In genomic region chr3:55780120-55781070, GRCm38 (mm10) we compare ENCODE assay signal across 8 mouse cellular contexts. TPM values are rescaled to one million over a fixed set of nuclear protein-coding genes. Genes with fewer than 3 reads are reported as not detected.
A peak's percentile ranks its signal among the peaks of the same experiment; 100 is the strongest.
DNase-seq lines count a peak whose midpoint lies in the region; ATAC-seq and TF ChIP-seq lines count a peak whose summit lies in the region.

No protein-coding gene starts in this region.

- no peaks in the 10 kb centered on the region for H3K36me3 ChIP-seq in forebrain, embryonic 16.5 days (ENCODE audit: control insufficient read depth, insufficient read depth)
- no peaks in the 10 kb centered on the region for H3K36me3 ChIP-seq in intestine, embryonic 14.5 days (ENCODE audit: control insufficient read depth, insufficient read depth, low read length)

- peak overlapping the region; percentile 64 for H3K27ac ChIP-seq in left cerebral cortex, adult 2 months
- H3K27ac ChIP-seq in forebrain, embryonic 16.5 days (ENCODE audit: low read length) = no peak overlapping the region
- H3K27ac ChIP-seq in intestine, embryonic 14.5 days (ENCODE audit: low read depth) = peak overlapping the region; percentile 25; the same call in 1 of the 2 replicates

- 7% methylated on average over 53 of the region's 53 CpGs for WGBS in forebrain, embryonic 16.5 days
- WGBS in intestine, embryonic 14.5 days = 6% methylated on average over 53 of the region's 53 CpGs

- H3K4me1 ChIP-seq in forebrain, embryonic 16.5 days (replicated peaks; ENCODE audit: control insufficient read depth, insufficient read depth, low read length) = peaks cover 28% of the 10 kb centered on the region
- peaks cover 10% of the 10 kb centered on the region; the same call in 1 of the 2 replicates for H3K4me1 ChIP-seq in intestine, embryonic 14.5 days (replicated peaks; ENCODE audit: control insufficient read depth, insufficient read depth, low read length)

- peak overlapping the region; percentile 25; the same call in 1 of the 2 replicates for H3K9ac ChIP-seq in forebrain, embryonic 16.5 days (replicated peaks; ENCODE audit: low read depth, low read length)
- no peak overlapping the region for H3K9ac ChIP-seq in intestine, embryonic 14.5 days (ENCODE audit: low read length)

- H3K27me3 ChIP-seq in forebrain, embryonic 16.5 days (replicated peaks; ENCODE audit: control insufficient read depth, insufficient read depth, low read length) = peaks cover 40% of the 10 kb centered on the region
- H3K27me3 ChIP-seq in intestine, embryonic 14.5 days (replicated peaks; ENCODE audit: control insufficient read depth, insufficient read depth, low read length) = peaks cover 69% of the 10 kb centered on the region

- ATAC-seq in forebrain, embryonic 16.5 days = peak; percentile 58
- ATAC-seq in intestine, embryonic 14.5 days (replicated peaks; ENCODE audit: low FRiP score, low TSS enrichment, low read depth) = no peak; the same call in none of the 2 replicates

- intact Hi-C loops in left cerebral cortex, adult 2 months (cut with DNase I) = loop anchor here (10.0 kb wide), 1 partner anchor 206 kb away; no protein-coding TSS in a partner anchor

- no peaks in the 10 kb centered on the region for H3K9me3 ChIP-seq in forebrain, embryonic 16.5 days (ENCODE audit: control insufficient read depth, low read length)
- no peaks in the 10 kb centered on the region for H3K9me3 ChIP-seq in intestine, embryonic 14.5 days (ENCODE audit: control insufficient read depth, low read length)

- H3K4me3 ChIP-seq in left cerebral cortex, adult 2 months = peak overlapping the region; percentile 30
- peak overlapping the region; percentile 23; the same call in 1 of the 2 replicates for H3K4me3 ChIP-seq in forebrain, embryonic 16.5 days (replicated peaks; ENCODE audit: low read length)
- H3K4me3 ChIP-seq in intestine, embryonic 14.5 days (ENCODE audit: low read depth, low read length) = no peak overlapping the region

- DNase-seq in left cerebral cortex, adult 2 months (ENCODE audit: extremely low spot score in 1 of 2, low spot score in 2 of 2) = peak in 1 of 2 experiments; percentile 38
- no peak for DNase-seq in left cerebral cortex, adult 11 months (ENCODE audit: low spot score)
- DNase-seq in cerebellum, adult 11-12 months = peak; percentile 72
- DNase-seq in intestine, embryonic 14.5 days (ENCODE audit: low spot score) = peak; percentile 74
- peak; percentile 69 for DNase-seq in retina, adult 2 months (ENCODE audit: low read depth, low spot score)
- DNase-seq in spleen, postnatal 4 days (ENCODE audit: low spot score in 2 of 2) = no peak
- DNase-seq in right cerebral cortex, postnatal 14 days = no peak

- H3K4me2 ChIP-seq in forebrain, embryonic 16.5 days (ENCODE audit: low read length) = peak overlapping the region; percentile 48
- H3K4me2 ChIP-seq in intestine, embryonic 14.5 days (ENCODE audit: low read length) = peak overlapping the region; percentile 29; the same call in 1 of the 2 replicates

- TF ChIP-seq CTCF in left cerebral cortex, adult 2 months (IDR thresholded peaks at IDR 0.05) = no peak; the same call in 1 of the 2 replicates

RNA-seq across cellular contexts. Expression of gene Mab21l1, which starts 1.9 kb away (rescaled TPM):
- 1 to 10 TPM; 1.7 to 2.0 TPM for total RNA-seq in left cerebral cortex, adult 2 months (2021)
- 17.5 and 32.2 TPM in 2 replicates for polyA plus RNA-seq in forebrain, embryonic 16.5 days (2015; fragmentation: Nextera tagmentation; extraction: Ambion mirVana)
- polyA plus RNA-seq in intestine, embryonic 14.5 days (2014; fragmentation: Nextera tagmentation; extraction: Ambion mirVana) = 16.6 and 23.5 TPM in 2 replicates

Comparison
In these comparisons a context has a peak if more than half of its experiments do, and no peak if none do; other contexts are left out.
1. DNase-seq: peak in cerebellum, adult 11-12 months (single experiment), intestine, embryonic 14.5 days (single experiment) and retina, adult 2 months (single experiment); none in left cerebral cortex, adult 11 months (single experiment), spleen, postnatal 4 days (0 of 2) and right cerebral cortex, postnatal 14 days (single experiment).